Mouse (Mus musculus): ENCODE measurements at regions not wholly inside any gene's neighbourhood (a gene's known extent, or its start where the extent isn't known, plus 50 kb on each side); places are given as distances from the start of the nearest gene placed in this dataset.

DNA sequence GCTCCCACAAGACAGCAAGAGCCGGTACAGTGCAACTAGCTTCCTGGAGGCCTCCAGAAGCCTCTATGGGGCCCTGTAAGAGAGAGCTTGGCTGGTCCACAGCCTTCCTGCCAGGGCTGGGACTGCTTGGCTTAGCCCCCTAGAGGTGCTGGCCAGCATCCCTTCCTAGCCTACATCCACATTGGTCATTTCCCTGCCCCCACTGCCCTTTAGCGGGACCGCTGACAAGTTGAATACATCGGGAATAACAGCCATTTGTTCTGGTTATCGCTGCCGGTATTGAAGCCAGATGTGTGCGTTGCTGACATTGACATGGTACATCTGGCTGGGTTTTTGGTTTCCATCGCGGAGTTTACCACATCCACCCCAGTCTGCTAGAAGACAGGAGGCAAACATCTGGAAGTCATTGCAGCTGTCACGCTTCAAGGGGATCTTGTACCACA lies 519.0 kb upstream of the Adam5 start:
- TF ChIP-seq CTCF (IDR thresholded peaks at IDR 0.05; ENCODE audit: borderline replicate concordance, control insufficient read depth, extremely low read depth, insufficient read depth, low read length, poor library complexity) (no peak), POLR2A (IDR thresholded peaks at IDR 0.05; ENCODE audit: control insufficient read depth, extremely low read depth, insufficient read depth, low read length, poor library complexity) (no peak)
